ENCODE assay signal across 13 mouse cellular contexts in genomic region chr1:59380926-59381325, GRCm38 (mm10).
DNase-seq lines count a peak whose midpoint lies in the region; ATAC-seq and TF ChIP-seq lines count a peak whose summit lies in the region.
"Had no signal": no experiment of that assay in that cellular context is flagged by ENCODE, and none has a peak within 500 bp of the region (broad histone marks: within the 10 kb centered on the region; RNA-seq: fewer than 3 reads in every experiment).

No protein-coding gene starts in this region.

- no peaks in the 10 kb centered on the region for H3K9me3 ChIP-seq in stomach, postnatal 0 days (ENCODE audit: control insufficient read depth, low read length)
- H3K9me3 ChIP-seq: forebrain, embryonic 12.5 days; heart, embryonic 15.5 days; stomach, embryonic 15.5 days had no signal

- no peaks in the 10 kb centered on the region for H3K4me1 ChIP-seq in stomach, postnatal 0 days (replicated peaks; ENCODE audit: control insufficient read depth, insufficient read depth)
- H3K4me1 ChIP-seq: stomach, embryonic 15.5 days had no signal

- peak; percentile 14 for DNase-seq in gastrocnemius, adult 18-20 months (ENCODE audit: low spot score)
- no peak for DNase-seq in gastrocnemius, postnatal 25 days
- DNase-seq in testis, postnatal 10 days (ENCODE audit: low spot score), result peak; percentile 46
- DNase-seq in testis, postnatal 14 days (ENCODE audit: low spot score), result no peak
- DNase-seq in lung, adult 18-20 months, result peak; percentile 38 to 43
- peak; percentile 17 for DNase-seq in stomach, postnatal 0 days (ENCODE audit: low spot score)
- no peak for DNase-seq in MN1 (ENCODE audit: low spot score)
- no peak for DNase-seq in adrenal gland, adult 18-20 months (ENCODE audit: low spot score in 2 of 2)
- DNase-seq: adrenal gland, adult 8-10 months; cerebellum, adult 11-12 months had no signal

- no peak for ATAC-seq in stomach, postnatal 0 days (ENCODE audit: low FRiP score, low TSS enrichment)

- no peak overlapping the region for H3K4me2 ChIP-seq in stomach, postnatal 0 days (replicated peaks; ENCODE audit: low read depth)
- H3K4me2 ChIP-seq: forebrain, embryonic 12.5 days; heart, embryonic 15.5 days; stomach, embryonic 15.5 days had no signal

- H3K9ac ChIP-seq in stomach, postnatal 0 days (ENCODE audit: low read length), result no peak overlapping the region
- H3K9ac ChIP-seq: forebrain, embryonic 12.5 days; heart, embryonic 15.5 days; stomach, embryonic 15.5 days had no signal

- no peak overlapping the region for H3K27ac ChIP-seq in stomach, postnatal 0 days (replicated peaks)
- H3K27ac ChIP-seq: forebrain, embryonic 12.5 days; heart, embryonic 15.5 days; stomach, embryonic 15.5 days had no signal

- TF ChIP-seq EP300 in stomach, postnatal 0 days (optimal IDR thresholded peaks at IDR 0.05), result no peak

- WGBS in stomach, postnatal 0 days, result 47% methylated on average over 10 of the region's 10 CpGs

- H3K27me3 ChIP-seq in stomach, postnatal 0 days (ENCODE audit: control insufficient read depth, insufficient read depth, low read length), result no peaks in the 10 kb centered on the region
- H3K27me3 ChIP-seq: stomach, embryonic 15.5 days had no signal

- TF ChIP-seq CTCF in stomach, postnatal 0 days (IDR thresholded peaks at IDR 0.05; ENCODE audit: low read depth), result no peak

- no peak overlapping the region for H3K4me3 ChIP-seq in stomach, postnatal 0 days (ENCODE audit: low read depth, low read length)
- H3K4me3 ChIP-seq: forebrain, embryonic 12.5 days; heart, embryonic 15.5 days; stomach, embryonic 15.5 days had no signal

- no peaks in the 10 kb centered on the region for H3K36me3 ChIP-seq in stomach, postnatal 0 days (ENCODE audit: control insufficient read depth, insufficient read depth, low read length)
- H3K36me3 ChIP-seq: forebrain, embryonic 12.5 days; heart, embryonic 15.5 days; stomach, embryonic 15.5 days had no signal

Comparison
In these comparisons a context has a peak if more than half of its experiments do, and no peak if none do; other contexts are left out.
1. DNase-seq: peak in gastrocnemius, adult 18-20 months (single experiment), testis, postnatal 10 days (single experiment), lung, adult 18-20 months (2 of 2) and stomach, postnatal 0 days (single experiment); none in gastrocnemius, postnatal 25 days (single experiment), testis, postnatal 14 days (single experiment), MN1 (single experiment) and adrenal gland, adult 18-20 months (0 of 2).